Mouse (Mus musculus) gastrocnemius, postnatal 14 days (tissue): ENCODE data around the gene Fgfr2. TPM values are rescaled to one million over a fixed set of nuclear protein-coding genes. Genes with fewer than 3 reads are reported as not detected.

Experiments used
- DNase-seq: peaks from one replicate; pipeline ENCODE4 v3.0.0; 2021; ENCODE audit warnings: mixed read lengths
- intact Hi-C: fragments of 180-260 bp; cut with DNase I; formaldehyde crosslinking; loops from one replicate; pipeline ENCODE4 v1.15.1; 2025; ENCODE audit warnings: low total_unique reads
- total RNA-seq, 2 experiments: library from RNA; stranded (reverse); gene quantifications; 2 replicates each; pipeline ENCODE4 v1.2.3; 2021

Gene Fgfr2
- total RNA-seq, 2 experiments from 2014 or later = 1.2 to 1.8 TPM

GRCm38 (mm10) chr7:132419378-132420255, 703.5 kb downstream of the Fgfr2 start:
- intact Hi-C loops = no loop called here
- DNase-seq = no peak

DNA sequence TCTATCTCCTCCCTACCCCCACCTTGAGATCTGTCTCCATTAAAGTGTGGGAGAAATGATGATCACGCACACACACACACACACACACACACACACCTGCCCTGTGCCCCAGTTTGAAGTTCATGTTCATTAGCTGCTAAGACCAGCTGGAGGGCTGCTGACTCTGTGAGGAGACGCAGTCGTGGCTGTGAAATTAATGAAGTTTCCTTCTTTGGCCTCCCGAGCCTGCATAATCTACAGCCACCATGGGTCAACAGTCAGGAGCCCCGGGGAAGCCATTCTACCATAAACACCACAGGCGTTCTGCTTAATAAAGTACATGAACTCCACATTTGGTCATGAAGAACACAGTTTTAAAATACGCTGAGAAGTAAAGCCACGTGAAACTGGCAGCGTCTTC, 706.3 kb downstream of the Fgfr2 start:
- no peak for DNase-seq
- intact Hi-C loops = no loop called here

DNA sequence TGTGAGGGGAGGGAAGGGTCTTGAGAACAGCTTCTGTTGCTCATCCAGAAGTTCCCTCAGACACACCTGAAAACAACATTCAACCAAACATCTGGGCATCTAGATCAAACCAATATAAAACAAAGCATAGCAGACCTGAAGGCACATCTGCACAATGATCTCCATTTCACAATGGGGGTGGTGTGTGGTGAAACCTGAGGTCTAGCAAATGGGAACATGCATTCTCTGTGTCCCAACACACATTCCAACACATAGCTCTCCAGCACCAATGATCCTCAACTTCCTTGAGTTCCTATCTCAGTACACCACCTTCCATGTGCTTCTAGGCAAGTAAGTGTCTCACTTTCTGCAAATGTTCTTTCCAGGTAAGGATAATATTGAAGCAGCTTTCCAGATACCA, 707.3 kb downstream of the Fgfr2 start:
- no peak for DNase-seq
- intact Hi-C loops = no loop called here

- intact Hi-C loops = no loop called here
- DNase-seq = no peak
Measured at GRCm38 (mm10) chr7:132412520-132412919, 710.6 kb downstream of the Fgfr2 start.

GRCm38 (mm10) chr7:132411708-132412107, 711.4 kb downstream of the Fgfr2 start:
- DNase-seq = no peak
- intact Hi-C loops = no loop called here

- intact Hi-C loops = no loop called here
- DNase-seq = no peak
Measured at GRCm38 (mm10) chr7:132410958-132411357, 712.2 kb downstream of the Fgfr2 start.

- intact Hi-C loops = no loop called here
- no peak for DNase-seq
Measured at GRCm38 (mm10) chr7:132409890-132410289, 713.3 kb downstream of the Fgfr2 start.

- intact Hi-C loops = no loop called here
- DNase-seq = no peak
Measured at GRCm38 (mm10) chr7:132402377-132403084, 720.6 kb downstream of the Fgfr2 start.

- DNase-seq = no peak
- intact Hi-C loops = no loop called here
Measured at GRCm38 (mm10) chr7:132398487-132398886, 724.7 kb downstream of the Fgfr2 start.

DNA sequence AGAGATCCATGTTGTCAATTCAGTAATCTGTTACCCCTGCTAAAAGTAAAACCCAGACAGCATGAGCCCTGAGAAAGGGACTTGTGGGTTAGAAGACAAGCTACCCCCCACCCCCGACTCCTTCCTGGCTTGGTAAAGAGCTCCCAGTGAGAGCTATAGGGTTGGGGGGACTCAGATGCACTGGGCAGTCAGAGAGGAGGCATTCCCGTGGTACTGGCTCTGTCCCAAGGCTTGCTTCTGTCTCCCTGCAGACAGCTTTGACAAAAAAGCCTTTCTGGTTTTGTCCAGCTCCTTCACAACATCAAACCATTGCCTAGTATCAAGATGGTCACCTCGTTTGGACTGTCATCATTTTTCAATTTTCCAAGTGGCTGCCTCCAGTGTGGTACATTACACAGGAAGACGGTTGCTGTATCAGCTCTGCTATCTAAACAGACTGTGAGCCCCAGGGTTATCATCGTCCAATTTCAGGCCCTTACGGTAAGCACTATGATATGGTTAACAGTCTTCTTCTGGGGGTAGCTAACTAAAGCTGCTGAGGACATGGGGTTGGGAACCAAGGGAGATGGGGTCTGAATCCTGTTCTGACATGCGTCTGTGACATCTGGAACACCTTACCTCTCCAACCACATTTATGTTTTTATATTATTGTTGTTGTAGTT, 726.4 kb downstream of the Fgfr2 start:
- DNase-seq = no peak
- intact Hi-C loops = no loop called here

- no peak for DNase-seq
- intact Hi-C loops = no loop called here
Measured at GRCm38 (mm10) chr7:132393582-132394175, 729.5 kb downstream of the Fgfr2 start.

- no peak for DNase-seq
- intact Hi-C loops = no loop called here
Measured at GRCm38 (mm10) chr7:132393014-132393406, 730.1 kb downstream of the Fgfr2 start.

DNA sequence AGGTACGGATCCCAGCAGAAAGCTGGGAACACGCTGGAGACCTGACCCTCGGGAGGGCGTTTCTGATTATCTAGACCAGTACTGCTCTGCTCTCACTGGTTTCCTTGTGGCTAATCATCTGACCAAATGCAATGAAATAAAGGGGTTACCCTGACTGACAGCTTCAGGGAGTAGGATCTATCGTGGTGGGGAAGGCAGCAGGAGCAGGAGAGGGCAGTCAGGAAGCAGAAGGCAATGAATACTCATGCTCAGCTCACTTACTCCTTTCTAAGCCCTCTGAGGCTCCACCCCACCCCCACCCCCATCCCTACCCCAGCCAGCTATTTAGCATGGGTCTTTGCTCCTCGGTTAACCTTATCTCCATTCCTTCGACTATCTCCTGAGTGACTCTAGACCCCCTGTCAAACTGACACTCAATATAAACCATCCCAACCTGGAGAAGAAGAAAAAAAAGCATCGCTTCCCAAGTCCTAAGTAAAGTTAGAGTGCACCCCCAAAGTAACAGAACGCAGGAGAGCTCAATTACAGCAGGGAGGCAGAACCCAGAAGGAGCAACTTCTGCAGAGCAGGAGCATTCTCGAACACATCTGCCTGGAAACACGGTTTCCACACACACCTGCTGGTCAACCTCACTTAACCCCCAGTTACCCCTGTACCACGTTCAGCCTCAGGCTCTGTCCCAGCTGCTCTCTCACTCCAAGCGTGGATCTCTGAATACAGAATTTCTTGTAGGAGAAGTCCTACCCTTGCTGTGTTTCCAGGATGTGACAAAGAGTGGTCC, 730.7 kb downstream of the Fgfr2 start:
- no peak for DNase-seq
- intact Hi-C loops = no loop called here

GRCm38 (mm10) chr7:132389473-132389872, 733.7 kb downstream of the Fgfr2 start:
- intact Hi-C loops = no loop called here
- no peak for DNase-seq

GRCm38 (mm10) chr7:132387507-132387906, 735.6 kb downstream of the Fgfr2 start:
- DNase-seq = no peak
- intact Hi-C loops = no loop called here

GRCm38 (mm10) chr7:132386316-132386715, 736.8 kb downstream of the Fgfr2 start:
- no peak for DNase-seq
- intact Hi-C loops = no loop called here

- intact Hi-C loops = no loop called here
- no peak for DNase-seq
Measured at GRCm38 (mm10) chr7:132385456-132386130, 737.6 kb downstream of the Fgfr2 start.

- DNase-seq = no peak
- intact Hi-C loops = no loop called here
Measured at GRCm38 (mm10) chr7:132384736-132385455, 738.3 kb downstream of the Fgfr2 start.
